Mouse (Mus musculus): ENCODE measurements around the gene Xlr3c. TPM values are rescaled to one million over a fixed set of nuclear protein-coding genes. Genes with fewer than 3 reads are reported as not detected.

Gene Xlr3c
- polyA plus RNA-seq, 1 experiment from 2014 or later, result 0.47 TPM

Other genes starting within 250 kb of the Xlr3c start
- gene Pnma5, start 228.3 kb downstream of the Xlr3c start, polyA plus RNA-seq (2016; fragmentation: Nextera tagmentation; extraction: Ambion mirVana), result 0.09 TPM in 1 of 2 replicates, not detected in the other
- gene Pnma3, start 200.6 kb downstream of the Xlr3c start, polyA plus RNA-seq (2016; fragmentation: Nextera tagmentation; extraction: Ambion mirVana), result 0.14 and 0.37 TPM in 2 replicates
- 0.64 and 0.65 TPM in 2 replicates for gene Xlr4a, start 182.9 kb downstream of the Xlr3c start, polyA plus RNA-seq (2016; fragmentation: Nextera tagmentation; extraction: Ambion mirVana)
- 2.5 and 3.5 TPM in 2 replicates for gene Xlr3a, start 168.3 kb downstream of the Xlr3c start, polyA plus RNA-seq (2016; fragmentation: Nextera tagmentation; extraction: Ambion mirVana)
- gene Gm14685, start 148.3 kb downstream of the Xlr3c start, polyA plus RNA-seq (2016; fragmentation: Nextera tagmentation; extraction: Ambion mirVana), result 0.09 and 0.16 TPM in 2 replicates
- gene Xlr5b, start 116.6 kb downstream of the Xlr3c start, polyA plus RNA-seq (2016; fragmentation: Nextera tagmentation; extraction: Ambion mirVana), result not detected in 2 replicates
- 0.12 TPM in 1 of 2 replicates, not detected in the other for gene DXBay18, start 115.9 kb downstream of the Xlr3c start, polyA plus RNA-seq (2016; fragmentation: Nextera tagmentation; extraction: Ambion mirVana)
- not detected in 2 replicates for gene Spin2d, start 88.4 kb downstream of the Xlr3c start, polyA plus RNA-seq (2016; fragmentation: Nextera tagmentation; extraction: Ambion mirVana)
- gene Xlr3b, start 73.2 kb downstream of the Xlr3c start, polyA plus RNA-seq (2016; fragmentation: Nextera tagmentation; extraction: Ambion mirVana), result 11.7 and 12.6 TPM in 2 replicates
- 0.65 TPM in 1 of 2 replicates, not detected in the other for gene Xlr4b, start 51.1 kb downstream of the Xlr3c start, polyA plus RNA-seq (2016; fragmentation: Nextera tagmentation; extraction: Ambion mirVana)
- 8.4 and 9.4 TPM in 2 replicates for gene F8a, start 37.1 kb downstream of the Xlr3c start, polyA plus RNA-seq (2016; fragmentation: Nextera tagmentation; extraction: Ambion mirVana)
- gene Xlr4c, start 22.3 kb downstream of the Xlr3c start, polyA plus RNA-seq (2016; fragmentation: Nextera tagmentation; extraction: Ambion mirVana), result 0.15 TPM in 2 replicates
- not detected in 2 replicates for gene Xlr5a, start 27.6 kb upstream of the Xlr3c start, polyA plus RNA-seq (2016; fragmentation: Nextera tagmentation; extraction: Ambion mirVana)
- not detected in 2 replicates for gene Xlr5c, start 27.6 kb upstream of the Xlr3c start, polyA plus RNA-seq (2016; fragmentation: Nextera tagmentation; extraction: Ambion mirVana)
- not detected in 2 replicates for gene Gm45015, start 71.5 kb upstream of the Xlr3c start, polyA plus RNA-seq (2016; fragmentation: Nextera tagmentation; extraction: Ambion mirVana)
- gene Zfp275, start 77.2 kb upstream of the Xlr3c start, polyA plus RNA-seq (2016; fragmentation: Nextera tagmentation; extraction: Ambion mirVana), result 19.1 and 20.8 TPM in 2 replicates
- not detected in 2 replicates for gene Gm18336, start 133.3 kb upstream of the Xlr3c start, polyA plus RNA-seq (2016; fragmentation: Nextera tagmentation; extraction: Ambion mirVana)
- 0.12 and 0.18 TPM in 2 replicates for gene Zfp92, start 145.7 kb upstream of the Xlr3c start, polyA plus RNA-seq (2016; fragmentation: Nextera tagmentation; extraction: Ambion mirVana)
- gene Trex2, start 170.0 kb upstream of the Xlr3c start, polyA plus RNA-seq (2016; fragmentation: Nextera tagmentation; extraction: Ambion mirVana), result 0.15 TPM in 1 of 2 replicates, not detected in the other
- 94.0 and 99.8 TPM in 2 replicates for gene Haus7, start 193.7 kb upstream of the Xlr3c start, polyA plus RNA-seq (2016; fragmentation: Nextera tagmentation; extraction: Ambion mirVana)
- gene Bgn, start 218.2 kb upstream of the Xlr3c start, polyA plus RNA-seq (2016; fragmentation: Nextera tagmentation; extraction: Ambion mirVana), result 15.7 and 19.3 TPM in 2 replicates
- 0.25 and 0.39 TPM in 2 replicates for gene Atp2b3, start 237.7 kb upstream of the Xlr3c start, polyA plus RNA-seq (2016; fragmentation: Nextera tagmentation; extraction: Ambion mirVana)

Data from embryonic facial prominence, embryonic 10.5 days (tissue).